Mouse (Mus musculus) heart, postnatal 4 days (tissue): Measurements from ENCODE around the gene Akap8. TPM values are rescaled to one million over a fixed set of nuclear protein-coding genes. Genes with fewer than 3 reads are reported as not detected.
A peak's percentile ranks its signal among the peaks of the same experiment; 100 is the strongest.

Source experiments
- DNase-seq: peaks from one replicate; pipeline ENCODE4 v3.0.0; 2021
- total RNA-seq, 2 experiments: library from RNA; stranded (reverse); gene quantifications; 2 replicates each; pipeline ENCODE4 v1.2.3; 2021

Akap8 gene
- total RNA-seq, 2 experiments from 2014 or later, result 68.8 to 78.1 TPM

DNA sequence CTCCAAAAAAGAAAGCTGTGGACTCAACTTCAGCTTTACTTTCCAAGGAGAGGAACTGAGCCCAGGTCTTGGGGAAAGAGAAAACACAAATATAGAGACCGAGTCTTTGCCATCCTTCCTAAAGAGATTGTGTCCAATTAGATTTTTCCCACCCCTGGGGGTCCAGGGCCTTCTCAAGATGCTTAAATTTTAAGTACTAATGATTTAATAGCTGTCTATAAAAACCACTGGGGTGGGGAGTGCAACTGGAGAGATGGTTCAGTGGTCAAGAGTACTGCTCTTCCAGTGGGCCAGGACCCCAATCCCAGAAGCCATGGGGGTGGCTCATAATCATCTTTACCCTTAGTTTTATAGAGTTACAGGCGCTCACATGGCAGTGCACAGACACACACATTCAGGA, 27.4 kb upstream of the Akap8 start:
- DNase-seq, result no peak

DNA sequence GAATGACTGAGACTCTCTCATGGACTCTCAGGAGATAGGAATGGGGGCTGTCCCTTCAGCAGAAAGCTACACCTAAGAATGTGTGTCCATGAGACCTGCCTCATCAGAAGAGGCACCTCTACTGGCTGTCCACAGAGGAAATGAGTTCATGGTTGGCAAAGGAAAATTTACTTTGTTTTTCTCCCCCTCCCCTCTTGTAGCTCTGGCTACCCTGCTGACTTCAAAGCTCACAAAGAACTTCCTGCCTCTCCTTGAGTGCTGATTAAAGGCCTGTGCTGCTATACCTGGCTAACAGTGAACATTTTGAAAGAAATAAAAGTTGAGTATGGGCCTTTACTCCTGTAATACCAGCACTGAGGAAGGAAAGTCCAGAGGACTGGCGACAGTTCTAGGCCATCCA, 20.1 kb upstream of the Akap8 start:
- no peak for DNase-seq

DNA sequence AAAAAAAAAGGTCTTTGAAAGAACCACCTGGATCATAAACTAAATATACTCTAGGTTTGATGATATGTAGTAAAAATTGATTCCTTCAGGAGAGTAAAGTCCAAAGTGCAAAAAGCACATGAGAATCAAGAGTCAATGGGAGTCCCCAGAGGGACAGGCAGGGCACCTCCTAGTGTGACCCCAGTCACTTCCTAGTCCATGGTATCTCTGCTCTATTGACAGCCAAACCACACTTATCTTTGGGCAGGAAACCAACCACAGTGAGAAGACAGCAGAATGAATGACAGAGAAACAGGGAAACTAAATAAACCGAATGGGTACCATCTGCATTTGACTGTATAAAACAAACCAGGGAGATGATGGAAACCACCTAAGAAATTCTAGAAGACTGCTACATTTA, 19.1 kb upstream of the Akap8 start:
- DNase-seq, result no peak

- DNase-seq, result no peak
These were observed 14.8 kb upstream of the Akap8 start for GRCm38 (mm10) chr17:32335869-32336268.

DNA sequence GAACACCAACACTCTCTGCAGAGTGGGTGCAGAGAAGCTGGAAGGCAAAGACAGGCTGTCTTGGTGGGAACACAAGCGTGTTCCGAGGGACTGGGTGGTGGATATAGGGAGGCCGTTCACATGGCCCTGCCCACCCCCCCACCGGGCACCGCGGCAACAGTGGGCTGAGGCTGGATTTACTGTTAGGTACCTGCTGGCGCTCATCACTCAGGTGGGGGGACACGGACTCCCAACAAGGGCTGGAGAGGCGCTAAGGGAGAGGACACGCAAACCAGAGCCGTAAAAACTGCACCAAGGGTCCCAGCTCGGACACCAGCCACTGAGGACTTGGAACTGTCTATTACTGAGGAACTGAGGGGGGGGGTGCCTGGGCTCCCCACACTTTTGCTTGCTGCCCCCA, 13.9 kb upstream of the Akap8 start:
- DNase-seq, result no peak

- DNase-seq, result no peak
These were observed 12.8 kb upstream of the Akap8 start for GRCm38 (mm10) chr17:32333675-32334303.

- DNase-seq, result no peak
These were observed 6.5 kb upstream of the Akap8 start for GRCm38 (mm10) chr17:32327501-32327900.

- DNase-seq, result no peak
These were observed 1.8 kb upstream of the Akap8 start for GRCm38 (mm10) chr17:32322809-32323208.

GRCm38 (mm10) chr17:32321836-32322235, 798 bp upstream of the Akap8 start:
- DNase-seq, result peak; percentile 17

- no peak for DNase-seq
These were observed 324 bp upstream of the Akap8 start for GRCm38 (mm10) chr17:32321390-32321734.

GRCm38 (mm10) chr17:32319950-32320349, 1.1 kb downstream of the Akap8 start:
- DNase-seq, result no peak

DNA sequence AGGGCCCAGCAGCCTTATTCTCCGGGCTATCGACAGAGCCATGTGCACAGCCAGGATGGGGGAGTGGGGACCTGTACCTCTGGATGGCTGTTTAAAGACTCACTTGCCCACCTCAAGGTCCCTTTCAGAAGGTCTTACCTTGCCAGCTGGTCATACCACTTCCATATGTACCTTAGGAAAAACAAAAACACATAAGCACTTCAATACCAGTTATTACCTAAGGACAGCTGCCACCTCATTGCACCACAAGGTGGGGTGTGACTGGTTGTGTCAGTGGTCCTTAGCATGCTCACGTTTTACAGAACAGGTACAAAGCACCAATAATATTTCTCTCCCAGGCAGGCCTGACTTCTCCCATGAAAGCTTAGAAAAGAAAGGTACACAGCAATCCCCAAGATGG, 3.3 kb downstream of the Akap8 start:
- DNase-seq, result no peak

GRCm38 (mm10) chr17:32317032-32317431, 4.0 kb downstream of the Akap8 start:
- DNase-seq, result no peak

DNA sequence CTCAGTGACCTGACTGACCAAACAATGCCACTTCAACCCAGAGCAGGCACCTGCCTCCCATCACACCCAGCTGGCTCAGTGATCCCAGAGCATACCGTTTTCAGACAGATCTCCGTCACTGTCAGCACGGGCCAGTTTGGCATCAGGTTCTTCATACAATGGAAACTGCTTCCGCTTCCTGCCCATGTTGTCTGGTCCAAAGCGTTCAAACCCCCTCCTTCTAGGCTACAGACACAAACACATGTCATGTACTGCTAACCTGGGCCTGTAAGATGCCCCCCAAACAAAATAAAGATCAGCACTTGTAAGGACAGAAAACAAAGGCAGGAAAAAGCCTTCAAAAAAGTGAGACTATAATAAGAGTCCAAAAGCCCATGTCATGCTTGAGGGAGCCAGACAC, 5.5 kb downstream of the Akap8 start:
- no peak for DNase-seq

DNA sequence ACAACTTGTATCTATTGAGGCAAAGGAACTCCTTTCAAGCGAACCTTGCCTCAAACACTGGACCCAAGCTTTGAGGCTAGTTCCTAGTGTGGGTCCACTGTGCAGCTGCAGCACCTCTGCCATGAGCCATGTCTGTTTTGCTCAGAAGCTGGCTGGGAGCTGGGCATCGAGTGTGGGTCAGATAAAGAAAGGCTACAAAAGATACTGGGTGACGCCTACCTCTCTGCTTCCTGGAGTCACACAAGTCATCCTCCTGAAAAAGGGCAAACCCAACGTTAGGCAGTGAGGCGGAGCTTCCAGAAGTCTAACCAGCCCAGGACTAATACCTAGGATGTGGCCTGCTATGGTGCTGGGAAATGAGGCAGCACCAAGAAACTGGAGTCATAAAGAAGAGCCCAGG, 7.1 kb downstream of the Akap8 start:
- DNase-seq, result no peak

DNA sequence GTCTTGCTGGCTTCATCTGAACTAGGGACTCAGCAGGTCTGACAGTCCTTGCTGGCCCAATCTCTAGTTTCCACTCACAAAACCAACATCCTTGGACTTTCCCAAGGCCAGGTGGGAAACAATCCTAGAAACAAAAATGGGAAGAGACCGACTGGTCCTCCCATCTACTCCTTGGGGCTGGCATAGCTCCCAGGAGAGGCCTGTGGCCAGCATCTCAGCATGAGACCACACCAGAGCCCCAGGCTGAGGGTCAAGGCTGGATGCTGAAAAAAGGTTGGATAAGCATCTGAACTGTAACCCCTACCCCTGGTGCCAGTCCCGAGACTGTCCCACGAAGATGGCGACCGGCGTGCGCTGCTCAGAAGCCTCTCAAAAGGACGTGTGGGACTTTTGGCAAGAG, 8.2 kb downstream of the Akap8 start:
- DNase-seq, result no peak

DNA sequence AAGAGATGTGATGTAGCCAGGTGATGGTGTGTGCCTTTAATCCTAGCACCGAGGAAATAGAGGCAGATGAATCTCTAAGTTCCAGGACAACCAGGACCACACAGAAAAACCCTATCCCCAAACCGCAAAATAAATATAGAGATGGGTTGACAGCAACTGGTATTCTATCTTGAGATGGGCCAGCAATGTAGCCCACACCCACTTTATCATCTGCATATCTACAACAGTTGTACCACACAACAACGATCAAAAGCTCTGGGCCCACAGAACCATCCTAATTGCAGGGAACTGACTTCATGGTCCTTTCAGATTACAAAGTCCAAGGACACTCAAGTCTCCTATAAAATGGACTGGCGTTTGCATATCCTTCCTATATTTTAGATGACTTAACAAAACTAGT, 13.1 kb downstream of the Akap8 start:
- DNase-seq, result no peak

GRCm38 (mm10) chr17:32298125-32298524, 22.9 kb downstream of the Akap8 start:
- no peak for DNase-seq

GRCm38 (mm10) chr17:32295901-32296300, 25.1 kb downstream of the Akap8 start:
- no peak for DNase-seq

- DNase-seq, result no peak
These were observed 25.9 kb downstream of the Akap8 start for GRCm38 (mm10) chr17:32295160-32295559.

DNA sequence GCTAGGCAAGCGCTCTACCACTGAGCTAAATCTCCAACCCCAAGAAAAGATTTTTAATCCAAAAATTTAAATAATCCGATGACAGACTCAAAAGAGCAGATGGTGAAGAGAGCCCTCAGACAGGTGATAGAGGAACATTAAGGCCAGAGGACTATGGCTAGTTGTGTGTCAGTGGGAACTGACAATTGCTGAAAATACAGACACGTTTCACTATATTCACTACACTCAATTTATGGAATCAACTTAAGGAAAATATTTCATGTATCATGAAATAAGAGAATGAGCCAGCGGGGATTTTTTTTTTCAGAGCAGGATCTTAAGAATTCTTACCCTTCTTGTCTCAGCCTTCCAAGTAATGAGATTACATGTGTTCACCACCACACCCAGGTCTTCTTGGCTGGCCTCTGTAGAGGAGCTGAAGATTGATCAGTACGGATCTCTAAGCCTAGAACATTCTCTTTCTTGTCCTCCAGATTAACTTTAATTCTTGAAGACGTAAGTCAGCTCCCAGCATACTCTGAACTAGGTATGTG, 35.8 kb downstream of the Akap8 start:
- no peak for DNase-seq

- peak; percentile 92 for DNase-seq
These were observed 36.5 kb downstream of the Akap8 start, which contains the start of gene Brd4 for GRCm38 (mm10) chr17:32284262-32285137. Gene Brd4 (minus strand): TSS chr17:32284722.

- DNase-seq, result peak; percentile 63
These were observed 37.2 kb downstream of the Akap8 start for GRCm38 (mm10) chr17:32283771-32284221.

DNA sequence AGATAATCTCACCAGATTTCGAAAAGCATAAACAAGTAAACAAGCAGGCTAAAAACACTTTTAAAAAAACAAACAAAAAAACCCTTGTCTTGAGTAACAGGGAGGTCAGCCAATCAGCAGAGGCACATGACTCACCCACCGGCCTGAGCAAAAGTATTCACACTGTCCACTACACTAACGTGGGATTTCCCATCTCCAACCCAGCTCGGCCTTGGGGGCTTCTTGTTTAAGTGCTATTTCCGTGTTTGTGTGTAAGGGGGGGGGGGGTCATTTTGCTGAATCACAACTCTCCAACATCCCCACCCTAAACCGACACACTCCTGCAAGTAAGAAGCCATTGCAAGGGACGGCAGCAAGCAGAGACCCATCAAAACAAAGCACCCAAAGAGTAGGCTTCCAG, 37.7 kb downstream of the Akap8 start:
- peak; percentile 43 for DNase-seq
